Mouse (Mus musculus) spleen, adult 2 months (tissue): ENCODE data around the gene Ldah. TPM values are rescaled to one million over a fixed set of nuclear protein-coding genes. Genes with fewer than 3 reads are reported as not detected.

Source experiments
- DNase-seq, 2 experiments: peaks; one replicate each; pipeline versions ENCODE4 v3.0.0 to v3.0.0-alpha.2; 2012 to 2021; ENCODE audit warnings: low spot score in 2 of 2, low read depth in 1 of 2
- H3K27ac ChIP-seq: fragments of 200-500 bp; 2 replicates; pipeline ENCODE4 v1.5.1; 2012; ENCODE audit warnings: low read length, inconsistent platforms; ENCODE audit not compliant: insufficient read depth
- H3K27me3 ChIP-seq: fragments of 200-500 bp; 2 replicates; pipeline ENCODE4 v1.6.1; 2012; ENCODE audit warnings: mild to moderate bottlenecking, moderate library complexity, low read length, inconsistent platforms; ENCODE audit not compliant: control insufficient read depth, insufficient read depth
- H3K36me3 ChIP-seq: fragments of 200-500 bp; 2 replicates; pipeline ENCODE4 v1.6.1; 2012; ENCODE audit warnings: mild to moderate bottlenecking, low read length, inconsistent platforms; ENCODE audit not compliant: control insufficient read depth, insufficient read depth
- H3K4me1 ChIP-seq: fragments of 200-500 bp; 2 replicates; pipeline ENCODE4 v1.6.1; 2011; ENCODE audit warnings: inconsistent platforms; ENCODE audit not compliant: control insufficient read depth, insufficient read depth, insufficient read length
- H3K4me3 ChIP-seq: fragments of 200-500 bp; 2 replicates; pipeline ENCODE4 v1.5.1; 2011; ENCODE audit warnings: mild to moderate bottlenecking, inconsistent platforms; ENCODE audit not compliant: insufficient read depth, insufficient read length; ENCODE audit errors: extremely low read depth
- CTCF ChIP-seq: fragments of 200-500 bp; IDR thresholded peaks from 2 replicates; pipeline ENCODE4 v1.5.1; 2011; ENCODE audit warnings: mild to moderate bottlenecking, inconsistent platforms; ENCODE audit not compliant: insufficient read depth, insufficient read length, insufficient replicate concordance; ENCODE audit errors: extremely low read depth
- POLR2A ChIP-seq: fragments of 200-500 bp; IDR thresholded peaks from 2 replicates; pipeline ENCODE4 v1.6.1; 2011; ENCODE audit warnings: low read depth, low read length, inconsistent platforms
- WGBS: fragments of 180-500 bp; shearing (Covaris S2); methylation state at CpG from one replicate; pipeline ENCODE4 v1.1.7; 2018; 5-methylcytosine and 5-hydroxymethylcytosine counted together
- polyA plus RNA-seq: library from polyadenylated mRNA; depleted of rRNA; stranded (reverse); fragments of >200 nt; gene quantifications from 2 replicates; pipeline ENCODE4 v1.2.3, GENCODE M21; 2012

Ldah gene
- polyA plus RNA-seq, 1 experiment: 18.7 TPM

DNA sequence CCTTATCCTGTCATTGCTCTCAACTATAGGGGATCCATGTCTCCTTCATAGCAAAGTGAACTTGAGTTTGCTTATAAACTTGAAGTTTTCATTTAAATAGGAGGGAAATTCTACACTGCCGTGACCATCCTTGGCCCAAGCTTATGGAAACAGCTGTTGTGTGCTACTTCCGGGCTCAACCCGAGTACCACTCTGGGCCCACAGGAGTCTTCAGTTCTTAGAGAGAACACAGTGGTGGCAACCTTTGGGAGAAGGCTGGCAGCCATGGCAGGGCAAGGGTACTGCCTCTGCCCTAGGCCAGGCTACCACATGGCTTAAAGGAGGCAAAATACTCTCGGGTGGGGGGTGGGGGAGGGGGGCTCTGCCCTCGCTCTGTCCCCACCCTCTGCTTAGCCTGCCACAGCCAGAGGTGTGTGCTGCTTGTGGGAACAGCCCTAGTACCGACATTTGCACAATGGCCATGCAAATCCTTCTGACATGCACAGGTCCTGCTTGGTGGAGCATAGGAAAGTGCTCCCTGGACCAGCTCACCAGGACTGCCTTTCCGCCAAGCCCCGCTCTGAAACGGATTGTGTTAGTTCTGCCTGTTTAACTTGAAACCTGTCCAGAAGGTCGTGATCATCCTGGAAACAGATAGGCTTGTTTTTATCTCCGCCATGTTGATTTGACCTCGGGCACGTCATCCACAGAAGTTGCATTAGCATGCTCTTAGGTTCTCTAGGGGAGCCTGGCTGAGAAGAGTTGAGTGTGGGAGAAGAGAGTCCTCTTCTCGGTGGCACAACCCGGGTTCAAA is 73.5 kb downstream of the Ldah start:
- peaks cover 7% of the 10 kb centered on the region; the same call in 1 of the 2 replicates for H3K36me3 ChIP-seq
- no peak overlapping the region for H3K27ac ChIP-seq
- H3K4me3 ChIP-seq: no peak overlapping the region
- 92% methylated on average over 15 of the region's 15 CpGs for WGBS
- no peaks in the 10 kb centered on the region for H3K27me3 ChIP-seq
- no peaks in the 10 kb centered on the region for H3K4me1 ChIP-seq
- TF ChIP-seq CTCF (no peak), POLR2A (no peak)
- DNase-seq: no peak

DNA sequence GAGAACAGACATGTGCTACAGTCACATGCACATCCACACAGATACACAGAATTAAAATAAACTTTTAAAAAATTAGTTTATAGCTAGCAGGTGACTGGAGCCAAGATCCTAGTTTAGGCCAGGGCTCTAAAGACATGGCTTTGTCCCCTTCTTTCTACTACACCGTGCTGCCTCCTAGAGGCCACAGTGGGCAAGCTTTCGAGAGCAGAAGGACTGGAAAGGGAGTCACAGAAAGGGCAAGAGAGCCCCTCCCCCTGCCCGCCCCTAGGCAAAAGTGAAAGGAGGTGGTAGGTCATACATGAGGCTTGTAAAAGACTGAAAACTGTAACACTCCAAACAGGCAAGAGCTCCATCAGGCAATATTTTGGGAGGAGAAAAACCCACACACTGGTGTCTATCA is 80.1 kb downstream of the Ldah start:
- no peak for TF ChIP-seq CTCF
- no peak for TF ChIP-seq POLR2A
- DNase-seq: no peak
- peaks cover 3% of the 10 kb centered on the region; the same call in 1 of the 2 replicates for H3K36me3 ChIP-seq
- H3K27ac ChIP-seq: no peak overlapping the region
- H3K4me1 ChIP-seq: no peaks in the 10 kb centered on the region
- no peak overlapping the region for H3K4me3 ChIP-seq
- no peaks in the 10 kb centered on the region for H3K27me3 ChIP-seq
- WGBS: 67% methylated on average over 3 of the region's 3 CpGs

DNA sequence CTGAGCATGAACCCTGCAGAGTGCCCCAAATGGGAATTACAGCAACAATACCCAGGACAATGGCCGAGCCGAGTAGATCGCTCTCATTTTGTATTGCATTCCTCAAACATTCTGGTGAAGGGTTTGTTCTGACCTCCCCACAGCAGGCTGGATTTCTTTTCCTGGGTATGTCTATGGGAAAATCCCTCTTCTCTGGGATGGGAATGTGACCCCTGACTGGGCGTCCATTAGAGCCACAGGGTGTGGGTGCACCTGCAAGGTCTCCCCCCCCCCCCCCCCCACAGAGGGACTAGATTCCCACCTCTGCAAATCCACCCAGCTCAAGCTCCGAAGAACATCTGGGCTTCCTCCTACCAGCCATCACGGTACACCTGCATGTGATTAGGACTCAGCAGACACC is 81.2 kb downstream of the Ldah start:
- Histone ChIP-seq H3K4me1 (no peaks in the 10 kb centered on the region), H3K36me3 (peaks cover 2% of the 10 kb centered on the region; the same call in 1 of the 2 replicates), H3K27ac (no peak overlapping the region), H3K27me3 (no peaks in the 10 kb centered on the region), H3K4me3 (no peak overlapping the region)
- WGBS: 89% methylated on average over 6 of the region's 6 CpGs
- TF ChIP-seq POLR2A (no peak), CTCF (no peak)
- no peak for DNase-seq

DNA sequence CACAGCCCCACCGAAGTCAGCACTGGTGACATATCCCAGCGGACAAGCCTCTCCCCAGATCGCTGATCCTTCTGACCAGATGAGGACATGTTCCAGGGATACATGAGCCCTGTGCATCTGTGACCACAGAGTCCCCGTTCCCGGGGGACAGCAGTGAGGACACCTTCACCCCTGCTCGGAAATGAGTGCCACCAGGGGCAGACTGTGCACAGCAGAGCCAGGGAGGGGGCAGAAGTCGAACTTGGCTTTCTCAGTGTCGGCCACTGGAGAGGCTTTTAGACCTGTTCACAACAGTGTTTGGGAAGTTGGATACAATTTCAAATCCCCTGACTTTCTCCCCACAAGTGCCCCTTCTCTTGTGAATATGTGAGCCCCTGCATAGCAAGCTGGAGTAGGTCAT is 81.6 kb downstream of the Ldah start:
- Histone ChIP-seq H3K4me3 (no peak overlapping the region), H3K4me1 (no peaks in the 10 kb centered on the region), H3K27me3 (no peaks in the 10 kb centered on the region), H3K36me3 (peaks cover 2% of the 10 kb centered on the region; the same call in 1 of the 2 replicates), H3K27ac (no peak overlapping the region)
- 95% methylated on average over 8 of the region's 8 CpGs for WGBS
- DNase-seq: no peak
- TF ChIP-seq CTCF: no peak
- no peak for TF ChIP-seq POLR2A

DNA sequence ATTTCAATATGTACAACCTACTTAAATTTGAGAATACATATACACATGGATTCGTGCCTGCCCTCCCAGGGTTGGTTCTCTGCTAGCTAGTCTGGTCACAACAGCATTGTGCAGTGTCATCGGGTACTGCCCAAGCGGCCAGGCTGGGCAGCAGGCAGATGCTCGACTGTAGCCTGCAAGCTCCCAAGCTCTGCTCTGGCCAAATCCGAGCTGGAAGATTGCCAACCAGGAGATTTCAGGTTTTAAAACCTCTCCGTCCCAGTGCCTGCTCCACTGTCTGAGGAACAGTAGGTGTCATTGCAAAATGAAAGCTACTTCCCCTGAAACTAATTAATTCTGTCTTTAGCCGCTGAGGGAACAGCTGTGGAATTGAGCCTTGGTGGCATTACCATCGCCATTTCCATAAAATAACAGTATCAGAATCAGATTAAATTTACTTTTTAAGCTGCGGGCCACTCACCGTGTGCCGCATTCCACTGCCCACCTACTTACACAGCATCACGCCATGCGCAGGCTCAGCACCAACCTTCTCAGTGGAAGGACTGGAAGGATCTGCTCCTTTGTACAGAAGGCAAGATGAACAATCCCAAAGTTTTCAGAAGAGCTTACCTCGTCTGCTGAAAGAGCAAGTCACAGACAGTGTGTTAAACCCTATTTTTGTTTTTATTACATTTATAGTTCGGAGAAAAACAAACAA is 83.4 kb downstream of the Ldah start:
- WGBS: 84% methylated on average over 15 of the region's 15 CpGs
- TF ChIP-seq CTCF (no peak), POLR2A (no peak)
- Histone ChIP-seq H3K4me3 (no peak overlapping the region), H3K27me3 (no peaks in the 10 kb centered on the region), H3K27ac (no peak overlapping the region), H3K4me1 (no peaks in the 10 kb centered on the region), H3K36me3 (no peaks in the 10 kb centered on the region)
- DNase-seq: no peak

DNA sequence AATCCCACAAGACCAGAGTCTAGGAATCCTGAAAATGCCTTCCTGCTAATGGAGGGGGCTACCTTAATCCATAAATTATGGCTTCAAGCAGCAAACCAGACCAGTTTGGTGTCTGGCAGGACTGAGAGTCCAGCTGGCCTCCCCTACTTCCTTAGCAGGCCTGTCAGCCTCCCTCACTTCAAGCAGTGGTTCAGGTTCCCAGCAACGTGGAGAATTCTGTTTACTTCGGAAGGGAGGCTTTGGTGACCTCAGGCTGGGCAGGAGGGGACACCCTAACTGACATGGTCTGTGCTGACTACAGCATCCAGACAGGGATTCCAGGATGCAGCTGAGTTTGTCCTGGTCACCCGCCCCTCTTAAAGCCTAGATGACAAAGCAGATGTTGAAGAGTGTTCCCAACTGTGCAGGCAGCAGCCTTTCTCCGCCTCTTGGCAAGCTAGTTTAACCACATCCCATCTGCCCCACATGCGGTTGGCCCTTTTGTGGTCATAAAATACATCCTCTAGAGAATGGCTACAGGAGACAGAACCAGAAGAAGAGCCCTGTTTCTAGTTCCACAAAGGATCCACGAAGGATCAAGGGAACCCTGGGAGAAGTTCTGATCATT is 87.5 kb downstream of the Ldah start:
- DNase-seq: no peak
- no peak overlapping the region for H3K4me3 ChIP-seq
- H3K27ac ChIP-seq: no peak overlapping the region
- peaks cover 16% of the 10 kb centered on the region for H3K27me3 ChIP-seq
- no peaks in the 10 kb centered on the region; the same call in 1 of the 2 replicates for H3K4me1 ChIP-seq
- TF ChIP-seq POLR2A (no peak), CTCF (no peak)
- H3K36me3 ChIP-seq: no peaks in the 10 kb centered on the region
- WGBS: 3% methylated on average over 6 of the region's 6 CpGs

DNA sequence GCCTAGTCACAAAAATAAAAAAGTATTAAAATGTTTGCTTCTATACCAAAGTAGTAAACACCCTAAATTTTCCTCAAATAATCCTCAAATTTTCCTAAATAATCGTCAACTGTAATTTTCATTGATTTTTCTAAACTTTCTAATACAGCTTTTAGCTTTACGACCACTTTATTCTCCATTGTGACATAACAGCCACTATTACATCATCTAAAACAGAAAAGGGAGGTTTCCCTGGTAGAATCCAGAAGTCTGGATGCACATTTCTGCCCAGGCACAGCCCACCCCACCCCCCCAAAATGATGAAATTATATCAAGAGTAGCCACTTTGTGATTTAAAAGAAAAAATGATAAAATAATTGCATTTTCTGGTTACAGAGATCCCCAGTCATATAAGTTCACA is 88.2 kb downstream of the Ldah start:
- H3K27me3 ChIP-seq: peaks cover 20% of the 10 kb centered on the region
- TF ChIP-seq CTCF (no peak), POLR2A (no peak)
- no peak overlapping the region for H3K27ac ChIP-seq
- H3K36me3 ChIP-seq: no peaks in the 10 kb centered on the region
- no peaks in the 10 kb centered on the region; the same call in 1 of the 2 replicates for H3K4me1 ChIP-seq
- DNase-seq: no peak
- WGBS: 63% methylated on average over 2 of the region's 2 CpGs
- no peak overlapping the region for H3K4me3 ChIP-seq
